Mouse (Mus musculus): ENCODE measurements around the gene Mcts2.

The Mcts2 gene

GRCm38 (mm10) chr2:152691564-152692217 lies 4.9 kb downstream of the Mcts2 start:
- DNase-seq: no peak

- peak; percentile 60 for DNase-seq
These were observed 6.4 kb downstream of the Mcts2 start for GRCm38 (mm10) chr2:152693233-152693632.

- DNase-seq: no peak
These were observed 6.9 kb downstream of the Mcts2 start for GRCm38 (mm10) chr2:152693735-152694134.

GRCm38 (mm10) chr2:152694708-152695107 lies 7.9 kb downstream of the Mcts2 start:
- peak; percentile 33 for DNase-seq

- DNase-seq: peak; percentile 38
These were observed 9.2 kb downstream of the Mcts2 start for GRCm38 (mm10) chr2:152696016-152696415.

- DNase-seq: peak; percentile 91
These were observed 9.8 kb downstream of the Mcts2 start for GRCm38 (mm10) chr2:152696476-152697164.

GRCm38 (mm10) chr2:152700138-152700537 lies 13.3 kb downstream of the Mcts2 start:
- DNase-seq: peak; percentile 63

GRCm38 (mm10) chr2:152700725-152701124 lies 13.9 kb downstream of the Mcts2 start:
- peak; percentile 76 for DNase-seq

GRCm38 (mm10) chr2:152703596-152704255 lies 16.9 kb downstream of the Mcts2 start:
- peak; percentile 64 for DNase-seq

GRCm38 (mm10) chr2:152704256-152704605 lies 17.4 kb downstream of the Mcts2 start:
- DNase-seq: peak; percentile 87

GRCm38 (mm10) chr2:152704811-152705370 lies 18.1 kb downstream of the Mcts2 start:
- peak; percentile 63 for DNase-seq

GRCm38 (mm10) chr2:152705993-152706571 lies 19.2 kb downstream of the Mcts2 start:
- peak; percentile 67 for DNase-seq

- no peak for DNase-seq
These were observed 20.4 kb downstream of the Mcts2 start for GRCm38 (mm10) chr2:152707186-152707585.

GRCm38 (mm10) chr2:152707627-152708026 lies 20.8 kb downstream of the Mcts2 start:
- DNase-seq: peak; percentile 82

GRCm38 (mm10) chr2:152709066-152709465 lies 22.2 kb downstream of the Mcts2 start:
- no peak for DNase-seq

- DNase-seq: no peak
These were observed 29.5 kb downstream of the Mcts2 start for GRCm38 (mm10) chr2:152716241-152716772.

- no peak for DNase-seq
These were observed 30.8 kb downstream of the Mcts2 start for GRCm38 (mm10) chr2:152717652-152718051.

GRCm38 (mm10) chr2:152718076-152718475 lies 31.2 kb downstream of the Mcts2 start:
- no peak for DNase-seq

GRCm38 (mm10) chr2:152723651-152724331 lies 37.0 kb downstream of the Mcts2 start:
- DNase-seq: no peak

GRCm38 (mm10) chr2:152724332-152724723 lies 37.5 kb downstream of the Mcts2 start:
- DNase-seq: no peak

- DNase-seq: no peak
These were observed 38.4 kb downstream of the Mcts2 start for GRCm38 (mm10) chr2:152725178-152725750.

- DNase-seq: no peak
These were observed 39.4 kb downstream of the Mcts2 start for GRCm38 (mm10) chr2:152726213-152726612.

Measured in cerebellum, adult 11-12 months (tissue).